Mouse (Mus musculus) heart, embryonic 11.5 days (tissue): ENCODE measurements around the gene Gm49403. TPM values are rescaled to one million over a fixed set of nuclear protein-coding genes. Genes with fewer than 3 reads are reported as not detected.
"Not testable (repeated sequence)": the region's sequence is repeated elsewhere in the genome, so short reads cannot be mapped to it uniquely, and the experiment has no call there.

ENCODE experiments used
- ATAC-seq: fragments of 200-750 bp; cut with Nextera tagmentation; replicated peaks from 2 replicates; pipeline ENCODE4 v1.8.0; 2017; ENCODE audit warnings: moderate library complexity; ENCODE audit not compliant: insufficient number of reproducible peaks, low FRiP score, low TSS enrichment
- H3K27ac ChIP-seq: fragments of 300-500 bp; sonication (generic); 2 replicates; pipeline ENCODE4 v1.5.1; 2014; ENCODE audit warnings: mild to moderate bottlenecking, low read depth, low read length
- H3K27me3 ChIP-seq: fragments of 300-500 bp; sonication (generic); 2 replicates; pipeline ENCODE4 v1.6.1; 2014; ENCODE audit warnings: mild to moderate bottlenecking, low read length, mixed read lengths; ENCODE audit not compliant: control insufficient read depth, insufficient read depth
- H3K36me3 ChIP-seq: fragments of 300-500 bp; sonication (generic); 2 replicates; pipeline ENCODE4 v1.6.1; 2014; ENCODE audit warnings: mild to moderate bottlenecking, low read length, moderate library complexity, mixed read lengths; ENCODE audit not compliant: control insufficient read depth, insufficient read depth
- H3K4me1 ChIP-seq: fragments of 300-500 bp; sonication (generic); 2 replicates; pipeline ENCODE4 v1.6.1; 2014; ENCODE audit warnings: low read length; ENCODE audit not compliant: control insufficient read depth, insufficient read depth
- H3K4me2 ChIP-seq: fragments of 300-500 bp; sonication (generic); 2 replicates; pipeline ENCODE4 v1.6.1; 2014; ENCODE audit warnings: mild to moderate bottlenecking, moderate library complexity
- H3K4me3 ChIP-seq: fragments of 300-500 bp; sonication (generic); 2 replicates; pipeline ENCODE4 v1.5.1; 2014; ENCODE audit warnings: low read depth, low read length
- H3K9ac ChIP-seq: fragments of 300-500 bp; sonication (generic); 2 replicates; pipeline ENCODE4 v1.6.1; 2014; ENCODE audit warnings: mild to moderate bottlenecking, low read depth, low read length, moderate library complexity
- H3K9me3 ChIP-seq: fragments of 300-500 bp; sonication (generic); replicated peaks from 2 replicates; pipeline ENCODE4 v1.6.1; 2016; ENCODE audit warnings: low read length; ENCODE audit not compliant: control insufficient read depth
- WGBS: fragments of 180-500 bp; shearing (Covaris S2); extraction: QIAGEN DNeasy Blood & Tissue Kit; methylation state at CpG from one replicate; pipeline ENCODE4 v1.1.7; 2014; ENCODE audit not compliant: insufficient replicate concordance; 5-methylcytosine and 5-hydroxymethylcytosine counted together
- polyA plus RNA-seq: library from polyadenylated mRNA; unstranded; fragments of >200 nt; fragmentation: Nextera tagmentation; extraction: Ambion mirVana; gene quantifications from 2 replicates; pipeline ENCODE4 v1.2.1, GENCODE M21; 2014

The Gm49403 gene
- polyA plus RNA-seq, 1 experiment from 2014 or later: not detected

- Histone ChIP-seq H3K9me3 (no peaks in the 10 kb centered on the region), H3K4me2 (peak overlapping the region; percentile 73), H3K36me3 (0 out of 2 replicates have a peak, but pooled peaks cover 2% of the 10 kb centered on the region), H3K27me3 (no peaks in the 10 kb centered on the region), H3K9ac (peak overlapping the region; percentile 82; the same call in 1 of the 2 replicates), H3K4me3 (peak overlapping the region; percentile 70), H3K4me1 (peaks cover 7% of the 10 kb centered on the region; the same call in 1 of the 2 replicates), H3K27ac (no peak overlapping the region)
- no peak for ATAC-seq
- 24% methylated on average over 3 of the region's 3 CpGs for WGBS
These were observed 2.7 kb upstream of the Gm49403 start for GRCm38 (mm10) chr19:8881034-8881392.

- H3K27me3 ChIP-seq: no peaks in the 10 kb centered on the region
- peak overlapping the region; percentile 84; the same call in 1 of the 2 replicates for H3K27ac ChIP-seq
- peak overlapping the region; percentile 88; the same call in 1 of the 2 replicates for H3K9ac ChIP-seq
- H3K36me3 ChIP-seq: 0 out of 2 replicates have a peak, but pooled peaks cover 2% of the 10 kb centered on the region
- H3K9me3 ChIP-seq: no peaks in the 10 kb centered on the region
- 64% methylated on average over 1 of the region's 1 CpGs for WGBS
- 0 out of 2 replicates have a peak, but pooled peaks cover 6% of the 10 kb centered on the region for H3K4me1 ChIP-seq
- ATAC-seq: no peak
- H3K4me3 ChIP-seq: no peak overlapping the region
- peak overlapping the region; percentile 87; the same call in 1 of the 2 replicates for H3K4me2 ChIP-seq
These were observed 3.3 kb downstream of the Gm49403 start for GRCm38 (mm10) chr19:8886916-8887584.

DNA sequence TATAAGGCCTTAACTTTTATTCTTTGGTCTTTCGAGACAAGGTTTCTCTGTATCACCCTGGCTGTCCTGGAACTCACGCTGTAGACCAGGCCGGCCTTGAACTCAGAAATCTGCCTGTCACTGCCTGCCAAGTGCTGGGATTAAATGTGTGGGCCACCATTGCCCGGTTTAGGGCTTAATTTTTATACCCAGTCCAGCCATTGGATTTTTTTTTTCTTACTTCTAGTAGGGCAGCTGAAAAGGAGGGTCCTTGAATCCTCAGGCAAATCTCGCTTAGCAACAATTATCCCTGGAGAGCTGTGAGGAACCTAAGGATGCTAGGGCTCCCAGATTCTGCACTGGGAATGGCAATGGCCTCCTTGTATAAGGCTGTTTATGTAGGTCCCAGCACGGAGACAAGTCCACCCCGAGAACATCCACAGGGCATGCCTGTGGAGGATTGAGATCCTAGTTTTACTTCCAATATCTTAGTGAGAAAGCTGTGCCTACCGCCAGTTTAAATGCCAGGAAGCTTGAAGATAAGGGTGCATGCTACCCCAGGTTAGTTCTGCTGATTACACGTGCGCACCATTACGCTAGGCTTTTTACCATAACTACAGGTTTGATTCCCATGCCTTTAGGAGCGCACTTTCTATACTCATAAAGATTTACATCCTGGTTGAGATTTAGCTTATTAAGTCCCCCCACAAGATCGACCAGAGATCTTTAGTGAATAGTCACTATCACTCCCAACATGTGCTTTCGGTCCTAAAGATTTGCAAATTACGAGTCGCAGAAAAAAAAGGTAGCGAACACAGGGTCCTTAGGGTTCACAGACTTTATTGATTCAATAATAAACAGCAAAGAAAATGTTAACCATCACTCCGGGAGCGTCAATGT lies 4.1 kb downstream of the Gm49403 start:
- H3K4me2 ChIP-seq: peak overlapping the region; percentile 87
- H3K4me1 ChIP-seq: 0 out of 2 replicates have a peak, but pooled peaks cover 6% of the 10 kb centered on the region
- peak overlapping the region; percentile 75 for H3K4me3 ChIP-seq
- peak overlapping the region; percentile 88 for H3K9ac ChIP-seq
- ATAC-seq: no peak
- no peaks in the 10 kb centered on the region for H3K27me3 ChIP-seq
- 0 out of 2 replicates have a peak, but pooled peaks cover 2% of the 10 kb centered on the region for H3K36me3 ChIP-seq
- H3K9me3 ChIP-seq: no peaks in the 10 kb centered on the region
- peak overlapping the region; percentile 84 for H3K27ac ChIP-seq
- WGBS: 17% methylated on average over 19 of the region's 19 CpGs

DNA sequence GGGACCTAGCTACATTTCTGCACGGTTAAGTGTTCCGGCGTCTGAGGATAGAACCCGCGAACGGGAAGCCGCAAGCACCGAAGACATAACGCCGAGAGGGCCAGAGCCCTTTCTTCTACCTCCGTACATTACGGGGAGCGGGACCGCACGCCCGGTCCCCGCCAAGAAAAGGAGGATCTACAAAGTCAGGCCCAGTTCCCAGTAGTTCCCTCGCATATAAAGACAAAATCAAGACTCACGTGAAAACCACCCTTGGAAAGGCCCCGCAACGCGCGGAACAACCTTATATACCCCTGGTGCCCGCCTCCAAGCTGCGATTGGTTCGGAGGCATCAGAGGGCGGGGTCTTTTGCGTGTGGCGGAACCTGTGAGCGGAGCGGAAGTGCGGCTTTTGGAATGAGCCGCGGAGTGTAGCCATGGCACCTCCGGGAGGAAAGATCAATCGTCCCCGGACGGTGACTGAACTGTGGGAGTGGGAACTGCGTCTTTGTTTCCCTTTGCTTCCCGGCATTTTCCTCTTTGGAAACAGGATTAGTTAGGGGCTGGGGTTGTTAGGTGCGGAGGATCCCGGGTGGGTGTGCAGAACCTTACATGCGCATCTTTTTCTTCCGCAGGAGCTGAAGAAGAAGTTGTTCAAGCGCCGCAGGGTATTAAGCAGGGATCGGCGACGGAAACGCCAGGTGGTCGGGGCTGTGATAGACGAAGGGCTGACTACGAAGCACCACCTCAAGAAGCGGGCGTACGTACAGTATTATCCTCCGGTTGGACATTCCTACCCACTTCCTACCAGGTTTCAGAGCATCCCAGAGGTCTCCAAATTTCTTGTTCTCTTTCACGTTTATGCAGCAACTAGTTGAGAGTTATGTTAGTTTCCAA lies 5.0 kb downstream of the Gm49403 start, which contains the start of the genes 1810009A15Rik and Gm49416:
1810009A15Rik (plus strand) TSS at position 343 of the 875 bp plus-strand sequence.
Gm49416 (plus strand) TSS at position 416 of the 875 bp plus-strand sequence.
- peak within 1 kb of the TSS; percentile 87 for H3K4me2 ChIP-seq
- H3K4me3 ChIP-seq: peak within 1 kb of the TSS; percentile 75
- under 1% methylated on average over 58 of the region's 58 CpGs for WGBS
- H3K4me1 ChIP-seq: 0 out of 2 replicates have a peak, but pooled peaks cover 6% of the 10 kb centered on the region
- H3K27me3 ChIP-seq: no peaks in the 10 kb centered on the region
- ATAC-seq: peak; percentile 91
- peak within 1 kb of the TSS; percentile 84 for H3K27ac ChIP-seq
- no peaks in the 10 kb centered on the region for H3K9me3 ChIP-seq
- peak within 1 kb of the TSS; percentile 90 for H3K9ac ChIP-seq
- 0 out of 2 replicates have a peak, but pooled peaks cover 2% of the 10 kb centered on the region for H3K36me3 ChIP-seq

- Histone ChIP-seq H3K9ac (peak within 1 kb of the TSS; percentile 92), H3K27me3 (no peaks in the 10 kb centered on the region), H3K4me3 (peak within 1 kb of the TSS; percentile 83), H3K27ac (peak within 1 kb of the TSS; percentile 79), H3K36me3 (0 out of 2 replicates have a peak, but pooled peaks cover 13% of the 10 kb centered on the region), H3K9me3 (no peaks in the 10 kb centered on the region), H3K4me2 (peak within 1 kb of the TSS; percentile 93), H3K4me1 (peaks cover 11% of the 10 kb centered on the region)
- WGBS: 2% methylated on average over 54 of the region's 54 CpGs
- peak; percentile 60; the same call in 1 of the 2 replicates for ATAC-seq
These were observed 9.4 kb downstream of the Gm49403 start, which contains the start of gene Ints5 for GRCm38 (mm10) chr19:8892829-8893766. Ints5 (plus strand) TSS chr19:8893005.

DNA sequence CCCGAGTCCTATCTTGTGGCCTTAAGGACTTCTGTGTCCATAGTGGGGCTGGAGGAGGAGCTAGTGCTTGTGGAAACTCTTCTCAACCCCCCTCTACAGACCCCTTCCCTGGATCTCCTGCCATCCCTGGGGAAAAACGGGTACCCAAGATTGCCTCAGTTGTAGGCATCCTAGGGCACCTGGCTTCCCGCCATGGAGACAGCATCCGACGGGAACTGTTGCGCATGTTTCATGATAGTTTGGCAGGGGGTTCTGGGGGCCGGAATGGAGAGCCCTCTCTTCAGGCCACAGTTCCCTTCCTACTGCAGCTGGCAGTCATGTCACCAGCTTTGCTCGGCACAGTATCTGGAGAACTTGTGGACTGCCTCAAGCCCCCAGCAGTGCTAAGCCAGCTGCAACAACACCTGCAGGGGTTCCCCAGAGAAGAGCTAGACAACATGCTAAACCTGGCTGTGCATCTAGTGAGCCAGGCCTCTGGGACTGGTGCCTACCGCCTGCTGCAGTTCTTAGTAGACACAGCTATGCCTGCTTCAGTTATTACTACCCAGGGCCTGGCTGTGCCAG lies 11.7 kb downstream of the Gm49403 start:
- WGBS: 95% methylated on average over 9 of the region's 9 CpGs
- Histone ChIP-seq H3K4me1 (peaks cover 14% of the 10 kb centered on the region), H3K27ac (no peak overlapping the region), H3K27me3 (no peaks in the 10 kb centered on the region), H3K4me2 (no peak overlapping the region), H3K4me3 (no peak overlapping the region), H3K36me3 (0 out of 2 replicates have a peak, but pooled peaks cover 13% of the 10 kb centered on the region), H3K9me3 (no peaks in the 10 kb centered on the region), H3K9ac (no peak overlapping the region)
- no peak for ATAC-seq

GRCm38 (mm10) chr19:8896231-8896630 lies 12.5 kb downstream of the Gm49403 start:
- not testable (repeated sequence) for ATAC-seq

More at GRCm38 (mm10) chr19:8896231-8896630, 12.5 kb downstream of the Gm49403 start:
- H3K36me3 ChIP-seq: 0 out of 2 replicates have a peak, but pooled peaks cover 11% of the 10 kb centered on the region
- H3K4me3 ChIP-seq, H3K9ac ChIP-seq, H3K9me3 ChIP-seq, H3K27ac ChIP-seq, H3K27me3 ChIP-seq, H3K4me2 ChIP-seq: not testable (repeated sequence)
- 86% methylated on average over 5 of the region's 5 CpGs for WGBS
- peaks cover 14% of the 10 kb centered on the region for H3K4me1 ChIP-seq
